Mouse (Mus musculus) G1E-ER4 (cell line): ENCODE measurements around the gene Dcxr. TPM values are rescaled to one million over a fixed set of nuclear protein-coding genes. Genes with fewer than 3 reads are reported as not detected.
"Not testable (repeated sequence)": the region's sequence is repeated elsewhere in the genome, so short reads cannot be mapped to it uniquely, and the experiment has no call there.

Experiments
- GATA1 ChIP-seq: IDR thresholded peaks from one replicate; pipeline ENCODE4 v1.8.0; 2012; ENCODE audit warnings: low read length, inconsistent platforms
- polyA plus RNA-seq: library from polyadenylated mRNA; stranded (reverse); fragments of >175 nt; gene quantifications from 2 replicates; pipeline ENCODE4 v1.2.3, GENCODE M21; 2012

Gene Dcxr
- polyA plus RNA-seq = 28.9 and 50.8 TPM in 2 replicates

GRCm38 (mm10) chr11:120727169-120727527 is at the start of gene Dcxr:
Gene Dcxr, minus strand, starts transcription at chr11:120727281.
- no peak for TF ChIP-seq GATA1

- no peak for TF ChIP-seq GATA1
Measured at GRCm38 (mm10) chr11:120775774-120776469, 48.8 kb upstream of the Dcxr start.

GRCm38 (mm10) chr11:120773463-120774190 is 46.5 kb upstream of the Dcxr start:
- TF ChIP-seq GATA1 = no peak

- no peak for TF ChIP-seq GATA1
Measured at GRCm38 (mm10) chr11:120772749-120773148, 45.7 kb upstream of the Dcxr start.

GRCm38 (mm10) chr11:120768206-120768605 is 41.1 kb upstream of the Dcxr start:
- no peak for TF ChIP-seq GATA1

GRCm38 (mm10) chr11:120762672-120763041 is 35.6 kb upstream of the Dcxr start, which contains the start of gene Hmga1b:
Gene Hmga1b, plus strand, starts transcription at chr11:120762794.
- not testable (repeated sequence) for TF ChIP-seq GATA1

- TF ChIP-seq GATA1 = no peak
Measured at GRCm38 (mm10) chr11:120761811-120762671, 35.0 kb upstream of the Dcxr start.

GRCm38 (mm10) chr11:120760236-120760635 is 33.2 kb upstream of the Dcxr start:
- no peak for TF ChIP-seq GATA1

GRCm38 (mm10) chr11:120751606-120752005 is 24.5 kb upstream of the Dcxr start:
- no peak for TF ChIP-seq GATA1

- no peak for TF ChIP-seq GATA1
Measured at GRCm38 (mm10) chr11:120749430-120749829, 22.3 kb upstream of the Dcxr start.

- no peak for TF ChIP-seq GATA1
Measured at GRCm38 (mm10) chr11:120747974-120748373, 20.9 kb upstream of the Dcxr start.

- TF ChIP-seq GATA1 = no peak
Measured at GRCm38 (mm10) chr11:120744121-120744701, 17.1 kb upstream of the Dcxr start.

GRCm38 (mm10) chr11:120740981-120741380 is 13.9 kb upstream of the Dcxr start:
- TF ChIP-seq GATA1 = no peak

GRCm38 (mm10) chr11:120736424-120736823 is 9.3 kb upstream of the Dcxr start:
- no peak for TF ChIP-seq GATA1

GRCm38 (mm10) chr11:120733521-120733920 is 6.4 kb upstream of the Dcxr start:
- no peak for TF ChIP-seq GATA1
